Mouse (Mus musculus) midbrain, postnatal 0 days (tissue): ENCODE measurements around the gene Fam229a. TPM values are rescaled to one million over a fixed set of nuclear protein-coding genes. Genes with fewer than 3 reads are reported as not detected.

Experiments used
- ATAC-seq: fragments of 200-750 bp; cut with Nextera tagmentation; 2 replicates; pipeline ENCODE4 v1.8.0; 2017; ENCODE audit warnings: moderate number of reproducible peaks, mild to moderate bottlenecking, moderate TSS enrichment, moderate library complexity; ENCODE audit not compliant: low FRiP score
- DNase-seq: peaks from one replicate; pipeline ENCODE4 v3.0.0-alpha.2; 2015; ENCODE audit warnings: low spot score
- H3K27ac ChIP-seq: fragments of 300-500 bp; sonication (generic); 2 replicates; pipeline ENCODE4 v1.5.1; 2014; ENCODE audit warnings: low read depth, mild to moderate bottlenecking, low read length, mixed read lengths
- H3K27me3 ChIP-seq: fragments of 300-500 bp; sonication (generic); 2 replicates; pipeline ENCODE4 v1.6.1; 2014; ENCODE audit warnings: low read length, control low read depth, mixed read lengths; ENCODE audit not compliant: insufficient read depth
- H3K36me3 ChIP-seq: fragments of 300-500 bp; sonication (generic); 2 replicates; pipeline ENCODE4 v1.6.1; 2014; ENCODE audit warnings: low read length, control low read depth, mixed read lengths; ENCODE audit not compliant: insufficient read depth
- H3K4me1 ChIP-seq: fragments of 300-500 bp; sonication (generic); 2 replicates; pipeline ENCODE4 v1.6.1; 2014; ENCODE audit warnings: mild to moderate bottlenecking, control low read depth, antibody characterized with exemption, low read length, mixed read lengths; ENCODE audit not compliant: insufficient read depth
- H3K4me2 ChIP-seq: fragments of 300-500 bp; sonication (generic); 2 replicates; pipeline ENCODE4 v1.6.1; 2014; ENCODE audit warnings: low read depth, mild to moderate bottlenecking, low read length, mixed read lengths; ENCODE audit not compliant: poor library complexity, severe bottlenecking
- H3K4me3 ChIP-seq: fragments of 300-500 bp; sonication (generic); 2 replicates; pipeline ENCODE4 v1.5.1; 2014; ENCODE audit warnings: low read depth, mild to moderate bottlenecking, low read length, moderate library complexity
- H3K9ac ChIP-seq: fragments of 300-500 bp; sonication (generic); replicated peaks from 2 replicates; pipeline ENCODE4 v1.6.1; 2014; ENCODE audit warnings: mild to moderate bottlenecking, low read length, moderate library complexity, mixed read lengths; ENCODE audit not compliant: poor library complexity, severe bottlenecking
- H3K9me3 ChIP-seq: fragments of 300-500 bp; sonication (generic); 2 replicates; pipeline ENCODE4 v1.6.1; 2016; ENCODE audit warnings: low read length, control low read depth
- CTCF ChIP-seq: IDR thresholded peaks from 2 replicates; pipeline ENCODE4 v1.5.1; 2016; ENCODE audit warnings: antibody characterized with exemption, mild to moderate bottlenecking
- WGBS: fragments of 180-500 bp; shearing (Covaris S2); extraction: QIAGEN DNeasy Blood & Tissue Kit; methylation state at CpG from one replicate; pipeline ENCODE4 v1.1.7; 2014; 5-methylcytosine and 5-hydroxymethylcytosine counted together
- polyA plus RNA-seq: library from polyadenylated mRNA; unstranded; fragments of >200 nt; fragmentation: Nextera tagmentation; extraction: Ambion mirVana; gene quantifications from 2 replicates; pipeline ENCODE4 v1.2.1, GENCODE M21; 2015
- total RNA-seq: library from RNA; depleted of rRNA; stranded (reverse); fragments of >200 nt; gene quantifications from 2 replicates; pipeline ENCODE4 v1.2.3, GENCODE M21; 2014

Gene Fam229a
- total and polyA plus RNA-seq, 2 experiments from 2014 or later = 4.3 TPM; not detected in 1

DNA sequence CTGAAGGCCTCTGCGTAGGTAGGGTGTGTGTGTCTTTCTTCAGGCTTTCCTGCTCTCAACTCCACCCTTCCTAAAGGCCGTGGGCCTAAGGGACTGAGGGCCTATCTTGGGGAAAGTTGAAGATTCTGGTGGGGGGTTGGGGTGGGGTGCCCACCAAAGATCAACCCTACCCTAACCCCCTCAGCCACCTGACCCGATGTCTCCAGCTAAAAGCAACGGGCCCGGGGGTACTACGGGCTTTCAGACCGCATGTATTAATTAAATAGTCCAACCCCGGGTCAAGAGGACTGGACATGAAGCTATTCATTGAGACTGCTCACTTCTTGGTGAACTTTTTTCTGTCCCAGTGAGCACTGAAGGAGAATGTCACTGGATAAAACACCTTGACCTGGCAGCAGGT lies 9.0 kb downstream of the Fam229a start:
- Histone ChIP-seq H3K27me3 (no peaks in the 10 kb centered on the region), H3K4me2 (peak overlapping the region; percentile 98), H3K4me3 (peak overlapping the region; percentile 55; the same call in 1 of the 2 replicates), H3K9me3 (no peaks in the 10 kb centered on the region), H3K27ac (peak overlapping the region; percentile 59; the same call in 1 of the 2 replicates), H3K4me1 (peaks cover 9% of the 10 kb centered on the region), H3K36me3 (no peaks in the 10 kb centered on the region), H3K9ac (no peak overlapping the region)
- DNase-seq (no peak), ATAC-seq (no peak)
- WGBS = 86% methylated on average over 8 of the region's 8 CpGs
- TF ChIP-seq CTCF = no peak

DNA sequence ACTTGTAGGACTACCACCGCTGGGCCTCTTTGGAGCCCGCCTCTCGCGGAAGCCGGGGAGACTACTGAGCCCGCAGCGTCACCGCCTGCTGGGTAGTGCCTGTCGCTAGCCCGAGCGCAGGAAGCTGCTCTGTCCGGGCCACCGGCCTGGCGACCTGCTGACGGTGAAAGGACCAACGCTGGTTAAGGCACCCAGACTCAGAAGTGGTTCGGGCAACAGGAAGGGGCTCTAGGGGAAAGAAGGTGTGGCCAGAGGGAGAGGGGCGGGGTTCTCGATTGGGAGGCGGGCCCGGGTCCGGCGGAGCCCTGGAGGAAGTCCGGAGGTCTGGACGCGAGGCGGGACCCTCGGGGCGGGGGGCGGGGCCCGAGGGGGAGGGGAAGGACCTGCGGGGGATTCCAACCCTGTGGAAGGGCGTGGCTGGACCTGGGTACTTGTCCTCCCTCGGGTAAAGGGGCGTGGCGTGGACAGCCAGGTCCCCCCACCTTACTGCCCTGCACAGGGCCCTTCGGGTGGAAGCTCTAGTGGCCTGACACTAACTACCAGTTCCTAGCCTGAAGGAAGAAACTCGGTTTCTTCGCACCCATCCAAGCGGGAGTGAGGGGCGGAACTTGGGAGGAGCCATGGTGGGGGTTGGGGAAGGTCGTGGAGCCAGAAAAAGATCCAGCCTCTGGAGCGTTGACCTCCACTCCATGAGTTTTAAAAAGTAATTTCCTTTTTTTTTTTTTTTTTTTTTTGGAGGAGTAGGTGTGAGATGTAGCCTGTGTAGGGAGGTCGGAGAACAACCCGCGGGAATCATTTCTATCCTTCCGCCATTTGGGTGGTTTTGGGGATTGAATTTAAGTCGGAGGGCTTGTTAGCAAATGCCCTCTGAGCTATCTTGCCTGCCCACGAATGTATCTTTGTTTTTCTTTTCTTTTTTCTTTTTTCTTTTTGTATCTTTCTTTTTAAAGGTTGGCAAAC lies 9.9 kb downstream of the Fam229a start:
- Histone ChIP-seq H3K27ac (peak overlapping the region; percentile 59; the same call in 1 of the 2 replicates), H3K36me3 (no peaks in the 10 kb centered on the region), H3K4me2 (peak overlapping the region; percentile 98), H3K4me3 (peak overlapping the region; percentile 55), H3K4me1 (peaks cover 9% of the 10 kb centered on the region), H3K9ac (peak overlapping the region; percentile 64), H3K27me3 (no peaks in the 10 kb centered on the region), H3K9me3 (no peaks in the 10 kb centered on the region)
- ATAC-seq (peak; percentile 73), DNase-seq (peak; percentile 67)
- 2% methylated on average over 34 of the region's 49 CpGs for WGBS
- no peak for TF ChIP-seq CTCF

DNA sequence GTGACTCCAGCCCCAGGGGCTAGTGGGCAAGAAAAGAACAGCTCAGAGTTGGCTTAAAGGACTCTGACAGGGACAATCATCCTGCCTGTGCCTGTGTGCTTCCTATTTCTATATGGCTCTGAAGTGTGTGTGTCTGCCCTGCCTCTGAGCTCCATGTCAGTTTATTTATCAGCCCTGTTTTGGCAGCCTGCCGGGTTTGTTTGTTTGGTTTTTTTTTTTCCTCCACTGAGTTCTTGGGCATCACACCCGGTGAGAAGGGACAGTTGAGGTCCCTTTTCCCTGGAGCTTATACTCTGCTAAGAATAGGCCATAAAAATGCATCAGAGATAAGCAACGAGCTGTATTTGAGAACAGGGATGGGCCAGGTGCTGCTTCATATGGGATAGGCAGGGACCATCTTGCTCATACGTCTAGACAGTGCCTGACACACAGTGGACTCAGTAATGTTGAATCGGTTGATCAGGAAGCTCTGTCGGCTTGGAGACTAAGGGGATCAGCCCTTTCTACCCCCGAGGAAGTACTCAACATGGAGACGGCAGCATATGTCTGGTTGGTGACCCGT lies 11.4 kb downstream of the Fam229a start:
- WGBS = 71% methylated on average over 9 of the region's 9 CpGs
- Histone ChIP-seq H3K27ac (no peak overlapping the region), H3K4me3 (no peak overlapping the region), H3K9ac (no peak overlapping the region), H3K4me2 (no peak overlapping the region), H3K27me3 (no peaks in the 10 kb centered on the region), H3K36me3 (no peaks in the 10 kb centered on the region), H3K4me1 (no peaks in the 10 kb centered on the region), H3K9me3 (no peaks in the 10 kb centered on the region)
- TF ChIP-seq CTCF = no peak
- ATAC-seq (no peak), DNase-seq (no peak)

DNA sequence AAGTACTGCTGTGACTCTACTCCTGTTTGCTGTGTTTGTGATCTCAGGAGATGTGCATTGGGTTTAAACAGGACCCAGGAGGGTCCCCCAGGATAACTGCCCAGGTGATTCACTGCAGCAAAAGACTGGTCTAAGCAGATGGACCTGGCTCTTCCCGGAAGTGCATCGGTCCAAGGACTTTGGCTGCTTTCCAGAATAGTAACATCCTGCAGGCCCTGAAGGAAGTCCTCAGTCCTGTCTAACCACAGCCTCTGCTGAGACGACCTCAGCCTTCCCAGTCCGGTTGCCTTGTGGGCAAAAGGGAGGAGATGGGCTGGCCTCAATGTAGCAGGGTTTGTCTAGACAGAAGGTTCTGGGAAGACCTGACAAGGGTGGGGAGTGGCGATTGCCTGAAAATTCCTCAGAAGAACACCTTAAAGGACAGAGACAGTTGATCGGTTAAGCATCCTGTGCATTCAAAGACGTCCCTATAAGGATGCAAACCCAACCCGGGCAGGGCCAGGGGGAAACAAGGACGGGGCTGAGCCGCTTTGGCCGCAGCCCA lies 12.0 kb downstream of the Fam229a start:
- Histone ChIP-seq H3K4me2 (no peak overlapping the region), H3K27me3 (no peaks in the 10 kb centered on the region), H3K9ac (no peak overlapping the region), H3K4me1 (no peaks in the 10 kb centered on the region), H3K27ac (no peak overlapping the region), H3K36me3 (no peaks in the 10 kb centered on the region), H3K4me3 (no peak overlapping the region), H3K9me3 (no peaks in the 10 kb centered on the region)
- WGBS = 79% methylated on average over 11 of the region's 11 CpGs
- no peak for TF ChIP-seq CTCF
- DNase-seq = no peak
- no peak for ATAC-seq

DNA sequence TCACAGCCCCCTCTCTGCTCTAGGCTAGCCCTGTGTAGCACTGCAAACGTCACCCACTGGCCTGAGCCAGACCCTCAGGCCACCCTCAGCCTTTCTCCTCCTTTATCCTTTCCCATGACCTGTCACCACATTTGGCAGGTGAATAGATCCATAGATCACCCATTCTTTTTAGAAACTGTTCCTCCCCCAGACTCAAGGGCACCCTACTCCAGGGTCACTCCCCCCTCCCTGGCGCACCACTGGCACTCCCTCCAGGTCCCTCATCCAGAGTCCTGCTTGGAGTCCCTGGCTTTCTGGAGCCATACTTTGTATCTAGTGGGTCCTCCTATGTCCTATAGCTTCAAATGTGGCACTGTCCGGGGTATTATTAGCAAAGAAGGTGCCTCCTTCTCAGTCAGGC lies 14.5 kb downstream of the Fam229a start:
- no peak for TF ChIP-seq CTCF
- Histone ChIP-seq H3K4me2 (no peak overlapping the region), H3K9me3 (no peaks in the 10 kb centered on the region), H3K9ac (no peak overlapping the region), H3K36me3 (no peaks in the 10 kb centered on the region), H3K4me1 (no peaks in the 10 kb centered on the region), H3K27ac (no peak overlapping the region), H3K4me3 (no peak overlapping the region), H3K27me3 (no peaks in the 10 kb centered on the region)
- WGBS = 79% methylated on average over 3 of the region's 3 CpGs
- no peak for DNase-seq
- no peak for ATAC-seq
